Mouse (Mus musculus): ENCODE data around the gene Utp15. TPM values are rescaled to one million over a fixed set of nuclear protein-coding genes. Genes with fewer than 3 reads are reported as not detected.

Utp15 gene
- polyA plus RNA-seq, 1 experiment from 2014 or later, result 27.8 TPM

DNA sequence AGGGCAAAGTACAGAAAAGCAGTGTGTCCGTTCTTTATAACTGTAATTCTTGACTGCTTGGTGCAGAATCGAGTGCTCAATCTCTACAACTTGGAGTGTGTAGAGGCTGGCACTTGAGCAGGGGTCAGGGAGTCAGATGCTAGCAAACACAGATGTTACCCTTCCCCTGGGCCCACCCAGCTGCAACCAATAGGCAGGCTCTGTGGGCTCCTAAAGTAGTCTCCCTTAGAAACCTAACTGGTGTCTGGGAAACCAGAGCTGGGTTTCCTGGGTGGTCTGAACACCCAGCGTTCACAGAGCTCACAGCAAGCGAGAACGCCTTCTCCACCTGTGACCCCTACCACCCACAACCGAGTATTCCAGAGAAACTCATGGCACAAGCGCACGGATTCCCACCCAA is 57.7 kb downstream of the Utp15 start:
- Histone ChIP-seq H3K27ac (ENCODE audit: low read length) (peak overlapping the region; percentile 86), H3K4me3 (replicated peaks; ENCODE audit: low read length) (peak overlapping the region; percentile 72), H3K9me3 (replicated peaks; ENCODE audit: control insufficient read depth, low read length) (0 out of 2 replicates have a peak, but pooled peaks cover 2% of the 10 kb centered on the region), H3K4me2 (ENCODE audit: low read depth, low read length) (peak overlapping the region; percentile 95), H3K9ac (ENCODE audit: low read length) (peak overlapping the region; percentile 82), H3K27me3 (ENCODE audit: control insufficient read depth, insufficient read depth, low read length) (no peaks in the 10 kb centered on the region), H3K4me1 (ENCODE audit: control insufficient read depth, insufficient read depth, low read length) (0 out of 2 replicates have a peak, but pooled peaks cover 7% of the 10 kb centered on the region), H3K36me3 (ENCODE audit: control insufficient read depth, insufficient read depth, low read length) (no peaks in the 10 kb centered on the region)
- ATAC-seq (ENCODE audit: insufficient read depth, low FRiP score), result no peak
- 15% methylated on average over 8 of the region's 8 CpGs for WGBS

DNA sequence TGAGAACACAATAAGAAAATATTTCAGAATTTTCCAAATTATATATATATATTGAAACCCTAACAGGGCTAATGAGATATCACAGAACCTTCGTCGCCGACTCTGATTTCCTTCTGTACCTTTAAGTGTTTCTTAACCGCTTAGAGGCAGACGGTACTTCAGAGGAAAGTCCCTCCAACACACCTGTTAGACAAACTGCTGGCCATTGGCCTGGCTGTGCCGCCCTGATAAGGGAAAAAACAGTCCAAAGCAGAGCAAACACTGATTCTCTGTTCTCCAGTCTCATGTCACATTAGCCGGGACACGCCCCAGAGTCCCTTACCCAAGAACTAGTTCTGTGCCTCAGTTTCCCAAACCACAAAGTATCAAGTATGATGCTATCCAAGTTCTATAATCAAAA is 58.5 kb downstream of the Utp15 start:
- WGBS, result 61% methylated on average over 8 of the region's 8 CpGs
- peak overlapping the region; percentile 72 for H3K4me3 ChIP-seq (replicated peaks; ENCODE audit: low read length)

DNA sequence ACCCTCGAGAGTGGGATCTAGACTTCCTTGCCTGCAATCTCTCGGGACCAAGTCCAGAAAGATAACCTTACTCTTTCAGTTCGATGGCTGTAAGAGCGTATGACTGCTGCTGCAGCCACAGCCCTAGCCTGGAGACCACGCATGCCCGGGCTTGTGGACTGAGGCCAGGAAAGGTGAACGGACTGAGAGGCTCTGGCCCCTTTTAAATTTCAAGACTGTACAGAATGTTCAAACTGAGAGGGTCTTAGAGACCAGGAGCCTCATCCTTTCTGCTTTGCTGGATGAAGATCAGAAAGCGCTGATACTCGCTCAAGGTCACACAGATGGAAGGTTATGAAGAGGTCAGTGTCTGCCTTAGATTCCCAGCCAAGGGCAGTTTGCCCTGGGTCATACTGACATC is 61.4 kb downstream of the Utp15 start:
- Histone ChIP-seq H3K27ac (ENCODE audit: low read length) (0 out of 2 replicates have a peak overlapping the region, but pooled peaks have one; percentile 9), H3K27me3 (ENCODE audit: control insufficient read depth, insufficient read depth, low read length) (no peaks in the 10 kb centered on the region), H3K9ac (ENCODE audit: low read length) (no peak overlapping the region), H3K4me1 (ENCODE audit: control insufficient read depth, insufficient read depth, low read length) (0 out of 2 replicates have a peak, but pooled peaks cover 7% of the 10 kb centered on the region), H3K9me3 (replicated peaks; ENCODE audit: control insufficient read depth, low read length) (0 out of 2 replicates have a peak, but pooled peaks cover 2% of the 10 kb centered on the region), H3K4me3 (replicated peaks; ENCODE audit: low read length) (no peak overlapping the region), H3K4me2 (ENCODE audit: low read depth, low read length) (0 out of 2 replicates have a peak overlapping the region, but pooled peaks have one; percentile 19), H3K36me3 (ENCODE audit: control insufficient read depth, insufficient read depth, low read length) (no peaks in the 10 kb centered on the region)
- no peak for ATAC-seq (ENCODE audit: insufficient read depth, low FRiP score)
- 48% methylated on average over 9 of the region's 9 CpGs for WGBS

More for the DNA sequence above, 58.5 kb downstream of the Utp15 start:
- Histone ChIP-seq H3K27me3 (ENCODE audit: control insufficient read depth, insufficient read depth, low read length) (no peaks in the 10 kb centered on the region), H3K27ac (ENCODE audit: low read length) (0 out of 2 replicates have a peak overlapping the region, but pooled peaks have one; percentile 13), H3K9me3 (replicated peaks; ENCODE audit: control insufficient read depth, low read length) (0 out of 2 replicates have a peak, but pooled peaks cover 2% of the 10 kb centered on the region), H3K9ac (ENCODE audit: low read length) (no peak overlapping the region), H3K4me1 (ENCODE audit: control insufficient read depth, insufficient read depth, low read length) (0 out of 2 replicates have a peak, but pooled peaks cover 7% of the 10 kb centered on the region), H3K36me3 (ENCODE audit: control insufficient read depth, insufficient read depth, low read length) (no peaks in the 10 kb centered on the region), H3K4me2 (ENCODE audit: low read depth, low read length) (peak overlapping the region; percentile 95)
- ATAC-seq (ENCODE audit: insufficient read depth, low FRiP score), result no peak

Other genes with a start within 250 kb of the Utp15 start
- gene Arhgef28, start 56.6 kb downstream of the Utp15 start, polyA plus RNA-seq (2015; fragmentation: Nextera tagmentation; extraction: Ambion mirVana), result 26.6 and 30.7 TPM in 2 replicates
- 17.8 and 20.6 TPM in 2 replicates for gene Ankra2, start within 50 bp of the Utp15 start, polyA plus RNA-seq (2015; fragmentation: Nextera tagmentation; extraction: Ambion mirVana)
- gene Gm21976, start 16.8 kb upstream of the Utp15 start, polyA plus RNA-seq (2015; fragmentation: Nextera tagmentation; extraction: Ambion mirVana), result not detected in 2 replicates
- 531 and 636 TPM in 2 replicates for gene Btf3, start 54.0 kb upstream of the Utp15 start, polyA plus RNA-seq (2015; fragmentation: Nextera tagmentation; extraction: Ambion mirVana)
- 0.04 TPM in 1 of 2 replicates, not detected in the other for gene Foxd1, start 91.2 kb upstream of the Utp15 start, polyA plus RNA-seq (2015; fragmentation: Nextera tagmentation; extraction: Ambion mirVana)
- gene Gm10320, start 229.0 kb upstream of the Utp15 start, polyA plus RNA-seq (2015; fragmentation: Nextera tagmentation; extraction: Ambion mirVana), result 1.6 and 3.8 TPM in 2 replicates